Mouse (Mus musculus): ENCODE data around the gene Nrxn3. TPM values are rescaled to one million over a fixed set of nuclear protein-coding genes. Genes with fewer than 3 reads are reported as not detected.

Nrxn3 gene
- total RNA-seq, 2 experiments from 2014 or later, result 0.05 TPM; not detected in 1

GRCm38 (mm10) chr12:89661219-89661618 is 938.5 kb downstream of the Nrxn3 start:
- H3K4me3 ChIP-seq, result no peak overlapping the region
- no peak for DNase-seq
- TF ChIP-seq CTCF (IDR thresholded peaks at IDR 0.05), result no peak
- intact Hi-C loops (cut with DNase I), result no loop called here
- no peak overlapping the region for H3K27ac ChIP-seq

- no peak for TF ChIP-seq CTCF (IDR thresholded peaks at IDR 0.05)
- H3K4me3 ChIP-seq, result no peak overlapping the region
- DNase-seq, result no peak
- no peak overlapping the region for H3K27ac ChIP-seq
- intact Hi-C loops (cut with DNase I), result no loop called here
Measured at GRCm38 (mm10) chr12:89668856-89669255, 946.2 kb downstream of the Nrxn3 start.

GRCm38 (mm10) chr12:89672819-89673218 is 950.1 kb downstream of the Nrxn3 start:
- intact Hi-C loops (cut with DNase I), result no loop called here
- no peak overlapping the region for H3K4me3 ChIP-seq
- no peak for TF ChIP-seq CTCF (IDR thresholded peaks at IDR 0.05)
- no peak for DNase-seq
- H3K27ac ChIP-seq, result no peak overlapping the region

GRCm38 (mm10) chr12:89685633-89686032 is 963.0 kb downstream of the Nrxn3 start:
- intact Hi-C loops (cut with DNase I), result no loop called here
- DNase-seq, result no peak
- Histone ChIP-seq H3K4me3 (no peak overlapping the region), H3K27ac (no peak overlapping the region)
- TF ChIP-seq CTCF (IDR thresholded peaks at IDR 0.05), result no peak

GRCm38 (mm10) chr12:89689086-89689485 is 966.4 kb downstream of the Nrxn3 start:
- no peak for TF ChIP-seq CTCF (IDR thresholded peaks at IDR 0.05)
- no peak overlapping the region for H3K27ac ChIP-seq
- intact Hi-C loops (cut with DNase I), result no loop called here
- no peak for DNase-seq
- H3K4me3 ChIP-seq, result no peak overlapping the region

- intact Hi-C loops (cut with DNase I), result no loop called here
- DNase-seq, result no peak
- Histone ChIP-seq H3K4me3 (no peak overlapping the region), H3K27ac (no peak overlapping the region)
- TF ChIP-seq CTCF (IDR thresholded peaks at IDR 0.05), result no peak
Measured at GRCm38 (mm10) chr12:89699469-89699868, 976.8 kb downstream of the Nrxn3 start.

GRCm38 (mm10) chr12:89700937-89701458 is 978.3 kb downstream of the Nrxn3 start:
- TF ChIP-seq CTCF (IDR thresholded peaks at IDR 0.05), result no peak
- no peak for DNase-seq
- intact Hi-C loops (cut with DNase I), result no loop called here
- Histone ChIP-seq H3K4me3 (no peak overlapping the region), H3K27ac (no peak overlapping the region)

GRCm38 (mm10) chr12:89702931-89703330 is 980.3 kb downstream of the Nrxn3 start:
- no peak for DNase-seq

GRCm38 (mm10) chr12:89707913-89708312 is 985.2 kb downstream of the Nrxn3 start:
- no peak overlapping the region for H3K27ac ChIP-seq
- no peak for TF ChIP-seq CTCF (IDR thresholded peaks at IDR 0.05)
- DNase-seq, result no peak
- intact Hi-C loops (cut with DNase I), result no loop called here
- no peak overlapping the region for H3K4me3 ChIP-seq

More at GRCm38 (mm10) chr12:89702931-89703330, 980.3 kb downstream of the Nrxn3 start:
- no peak for TF ChIP-seq CTCF (IDR thresholded peaks at IDR 0.05)
- Histone ChIP-seq H3K27ac (no peak overlapping the region), H3K4me3 (no peak overlapping the region)
- intact Hi-C loops (cut with DNase I), result no loop called here

GRCm38 (mm10) chr12:89710459-89710858 is 987.8 kb downstream of the Nrxn3 start:
- Histone ChIP-seq H3K27ac (no peak overlapping the region), H3K4me3 (no peak overlapping the region)
- no peak for DNase-seq
- intact Hi-C loops (cut with DNase I), result no loop called here
- no peak for TF ChIP-seq CTCF (IDR thresholded peaks at IDR 0.05)

- no peak for TF ChIP-seq CTCF (IDR thresholded peaks at IDR 0.05)
Measured at GRCm38 (mm10) chr12:89711791-89712190, 989.1 kb downstream of the Nrxn3 start.

GRCm38 (mm10) chr12:89719194-89720080 is 996.8 kb downstream of the Nrxn3 start:
- no peak overlapping the region for H3K4me3 ChIP-seq
- intact Hi-C loops (cut with DNase I), result no loop called here
- no peak for DNase-seq

More at GRCm38 (mm10) chr12:89711791-89712190, 989.1 kb downstream of the Nrxn3 start:
- no peak overlapping the region for H3K4me3 ChIP-seq
- H3K27ac ChIP-seq, result no peak overlapping the region
- intact Hi-C loops (cut with DNase I), result no loop called here
- DNase-seq, result no peak

GRCm38 (mm10) chr12:89720945-89721344 is 998.3 kb downstream of the Nrxn3 start:
- TF ChIP-seq CTCF (IDR thresholded peaks at IDR 0.05), result no peak
- DNase-seq, result no peak
- Histone ChIP-seq H3K27ac (no peak overlapping the region), H3K4me3 (no peak overlapping the region)
- intact Hi-C loops (cut with DNase I), result no loop called here

More at GRCm38 (mm10) chr12:89719194-89720080, 996.8 kb downstream of the Nrxn3 start:
- no peak for TF ChIP-seq CTCF (IDR thresholded peaks at IDR 0.05)
- H3K27ac ChIP-seq, result no peak overlapping the region
